Comparison of ENCODE assay signal across 8 mouse cellular contexts in the genomic region with DNA sequence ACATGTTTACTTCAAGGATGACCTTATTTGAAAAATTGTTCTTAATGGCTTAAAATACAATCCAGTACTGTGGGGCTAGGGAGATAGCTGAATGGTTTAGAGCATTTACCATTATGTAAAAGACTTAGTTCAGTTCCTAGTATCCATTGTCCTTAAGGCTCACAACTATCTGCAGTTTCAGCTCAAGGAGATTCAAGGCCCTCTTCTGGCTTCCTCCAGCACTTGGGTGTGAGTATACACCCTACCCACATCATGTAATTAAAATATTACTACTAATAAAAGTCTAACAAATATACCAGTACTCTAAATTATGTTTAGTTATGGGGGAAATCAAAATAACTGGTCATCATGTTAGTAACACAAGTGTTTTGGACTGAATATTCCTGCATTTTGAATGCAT. TPM values are rescaled to one million over a fixed set of nuclear protein-coding genes. Genes with fewer than 3 reads are reported as not detected.
DNase-seq lines count a peak whose midpoint lies in the region; ATAC-seq lines count a peak whose summit lies in the region.
"Had no signal": no experiment of that assay in that cellular context is flagged by ENCODE, and none has a peak within 500 bp of the region (broad histone marks: within the 10 kb centered on the region; RNA-seq: fewer than 3 reads in every experiment).

No protein-coding gene starts in this region.

- no peaks in the 10 kb centered on the region for H3K27me3 ChIP-seq in megakaryocyte, embryonic 14.5 days (replicated peaks)
- no peaks in the 10 kb centered on the region for H3K27me3 ChIP-seq in forebrain, embryonic 10.5 days (ENCODE audit: poor library complexity, severe bottlenecking)
- no peaks in the 10 kb centered on the region for H3K27me3 ChIP-seq in limb, embryonic 15.5 days

- H3K4me2 ChIP-seq in limb, embryonic 15.5 days = peak overlapping the region; percentile 84

- no peak overlapping the region for H3K9ac ChIP-seq in limb, embryonic 15.5 days

- H3K4me1 ChIP-seq in megakaryocyte, embryonic 14.5 days = peaks cover 33% of the 10 kb centered on the region
- peaks cover 27% of the 10 kb centered on the region for H3K4me1 ChIP-seq in forebrain, embryonic 10.5 days
- H3K4me1 ChIP-seq in limb, embryonic 15.5 days = peaks cover 6% of the 10 kb centered on the region

- no peak for ATAC-seq in megakaryocyte, adult 5-6 weeks (ENCODE audit: poor library complexity, severe bottlenecking)
- no peak for ATAC-seq in limb, embryonic 15.5 days (ENCODE audit: insufficient number of reproducible peaks, low FRiP score, low TSS enrichment, low read depth)
- ATAC-seq in inflammation-experienced regulatory T-cells, adult 6 months = no peak

- H3K27ac ChIP-seq in forebrain, embryonic 10.5 days = peak overlapping the region; percentile 97
- H3K27ac ChIP-seq in limb, embryonic 15.5 days = no peak overlapping the region

- intact Hi-C loops in left cerebral cortex, postnatal 25 days (cut with DNase I) = no loop called here

- H3K36me3 ChIP-seq in megakaryocyte, embryonic 14.5 days (replicated peaks; ENCODE audit: low read length) = peaks cover 45% of the 10 kb centered on the region
- H3K36me3 ChIP-seq in forebrain, embryonic 10.5 days (replicated peaks) = peaks cover 49% of the 10 kb centered on the region
- H3K36me3 ChIP-seq in limb, embryonic 15.5 days = peaks cover 15% of the 10 kb centered on the region

- DNase-seq in forebrain, embryonic 10.5 days (ENCODE audit: extremely low spot score, low spot score) = no peak
- DNase-seq in gastrocnemius, adult 8-10 months (ENCODE audit: low spot score in 2 of 2) = no peak
- DNase-seq in left cerebral cortex, postnatal 25 days (ENCODE audit: low spot score in 2 of 2) = no peak

- H3K4me3 ChIP-seq in megakaryocyte, embryonic 14.5 days (replicated peaks) = peak overlapping the region; percentile 100
- H3K4me3 ChIP-seq in forebrain, embryonic 10.5 days = peak overlapping the region; percentile 80
- H3K4me3 ChIP-seq in limb, embryonic 15.5 days = peak overlapping the region; percentile 64

- no peaks in the 10 kb centered on the region for H3K9me3 ChIP-seq in megakaryocyte, embryonic 14.5 days
- H3K9me3 ChIP-seq in forebrain, embryonic 10.5 days = no peaks in the 10 kb centered on the region
- H3K9me3 ChIP-seq in limb, embryonic 15.5 days = no peaks in the 10 kb centered on the region

RNA-seq across cellular contexts. Expression of a gene that starts 1.0 kb away (rescaled TPM):
- 4.4 and 5.1 TPM in 2 replicates for polyA plus RNA-seq in megakaryocyte, embryonic 14.5 days (2012; ENCODE audit: insufficient read depth, low replicate concordance)
- 9.6 and 11.1 TPM in 2 replicates for total RNA-seq in megakaryocyte, adult 5-6 weeks (2015)
- 5.4 and 9.9 TPM in 2 replicates for total RNA-seq in megakaryocyte, adult 5-6 weeks (2017)
- polyA plus RNA-seq in forebrain, embryonic 10.5 days (2016; fragmentation: Nextera tagmentation; extraction: Ambion mirVana) = 69.3 and 70.1 TPM in 2 replicates
- polyA plus RNA-seq in limb, embryonic 15.5 days (2015; fragmentation: Nextera tagmentation; extraction: Ambion mirVana) = 68.6 and 70.7 TPM in 2 replicates
- 10 to 100 TPM; 15.7 to 22.5 (median 16.8) TPM for polyA plus RNA-seq in inflammation-experienced regulatory T-cells, adult 6 months (2017; shearing (Covaris generic))
- total RNA-seq in gastrocnemius, adult 8-10 months (2022) = 1 to 10 TPM; 3.3 to 4.4 (median 4.3) TPM
- total RNA-seq in left cerebral cortex, postnatal 25 days (2021) = 10 to 100 TPM; 10.2 to 11.1 TPM

RNA-seq across cellular contexts. Expression of a gene that starts 1.2 kb away (rescaled TPM):
- polyA plus RNA-seq in megakaryocyte, embryonic 14.5 days (2012; ENCODE audit: insufficient read depth, low replicate concordance) = 5.2 TPM in 1 of 2 replicates, not detected in the other
- total RNA-seq in megakaryocyte, adult 5-6 weeks (2015) = 11.8 and 12.5 TPM in 2 replicates
- 4.4 and 8.7 TPM in 2 replicates for total RNA-seq in megakaryocyte, adult 5-6 weeks (2017)
- 26.6 and 27.4 TPM in 2 replicates for polyA plus RNA-seq in forebrain, embryonic 10.5 days (2016; fragmentation: Nextera tagmentation; extraction: Ambion mirVana)
- 14.4 and 17.4 TPM in 2 replicates for polyA plus RNA-seq in limb, embryonic 15.5 days (2015; fragmentation: Nextera tagmentation; extraction: Ambion mirVana)
- 10 to 100 TPM; 13.8 to 18.3 (median 18.1) TPM for polyA plus RNA-seq in inflammation-experienced regulatory T-cells, adult 6 months (2017; shearing (Covaris generic))
- 1 to 10 TPM; 6.5 to 8.4 (median 7.0) TPM for total RNA-seq in gastrocnemius, adult 8-10 months (2022)
- total RNA-seq in left cerebral cortex, postnatal 25 days (2021) = 10 to 100 TPM; 34.1 to 37.9 TPM

RNA-seq across cellular contexts. Expression of a gene that starts 15.3 kb away (rescaled TPM):
- 1.4 and 3.0 TPM in 2 replicates for polyA plus RNA-seq in megakaryocyte, embryonic 14.5 days (2012; ENCODE audit: insufficient read depth, low replicate concordance)
- 36.1 and 61.6 TPM in 2 replicates for total RNA-seq in megakaryocyte, adult 5-6 weeks (2015)
- 29.3 TPM in 2 replicates for total RNA-seq in megakaryocyte, adult 5-6 weeks (2017)
- 115 and 124 TPM in 2 replicates for polyA plus RNA-seq in forebrain, embryonic 10.5 days (2016; fragmentation: Nextera tagmentation; extraction: Ambion mirVana)
- polyA plus RNA-seq in limb, embryonic 15.5 days (2015; fragmentation: Nextera tagmentation; extraction: Ambion mirVana) = 56.0 and 65.7 TPM in 2 replicates
- polyA plus RNA-seq in inflammation-experienced regulatory T-cells, adult 6 months (2017; shearing (Covaris generic)) = 10 to 100 TPM; 36.4 to 83.3 (median 44.5) TPM
- total RNA-seq in gastrocnemius, adult 8-10 months (2022) = 1 to 10 TPM; 4.1 to 5.8 (median 4.5) TPM
- 1 to 10 TPM; 8.5 to 9.1 TPM for total RNA-seq in left cerebral cortex, postnatal 25 days (2021)

RNA-seq across cellular contexts. Expression of a gene that starts 30.0 kb away (rescaled TPM):
- 1.7 TPM in 1 of 2 replicates, not detected in the other for polyA plus RNA-seq in megakaryocyte, embryonic 14.5 days (2012; ENCODE audit: insufficient read depth, low replicate concordance)
- total RNA-seq in megakaryocyte, adult 5-6 weeks (2015) = 7.5 and 7.7 TPM in 2 replicates
- total RNA-seq in megakaryocyte, adult 5-6 weeks (2017) = 11.3 and 14.6 TPM in 2 replicates
- polyA plus RNA-seq in forebrain, embryonic 10.5 days (2016; fragmentation: Nextera tagmentation; extraction: Ambion mirVana) = 24.1 and 25.5 TPM in 2 replicates
- 24.7 and 25.6 TPM in 2 replicates for polyA plus RNA-seq in limb, embryonic 15.5 days (2015; fragmentation: Nextera tagmentation; extraction: Ambion mirVana)
- 10 to 100 TPM; 14.8 to 17.8 (median 17.7) TPM for polyA plus RNA-seq in inflammation-experienced regulatory T-cells, adult 6 months (2017; shearing (Covaris generic))
- 10 to 100 TPM in 3 of 4 experiments, 1 to 10 TPM in 1; 9.1 to 16.4 (median 13.7) TPM for total RNA-seq in gastrocnemius, adult 8-10 months (2022)
- total RNA-seq in left cerebral cortex, postnatal 25 days (2021) = 10 to 100 TPM; 20.4 to 22.5 TPM

RNA-seq across cellular contexts. Expression of a gene that starts 55.8 kb away (rescaled TPM):
- not detected in 2 replicates for polyA plus RNA-seq in megakaryocyte, embryonic 14.5 days (2012; ENCODE audit: insufficient read depth, low replicate concordance)
- total RNA-seq in megakaryocyte, adult 5-6 weeks (2015) = 0.04 and 0.05 TPM in 2 replicates
- 0.24 TPM in 1 of 2 replicates, not detected in the other for total RNA-seq in megakaryocyte, adult 5-6 weeks (2017)
- polyA plus RNA-seq in forebrain, embryonic 10.5 days (2016; fragmentation: Nextera tagmentation; extraction: Ambion mirVana) = 0.15 and 0.19 TPM in 2 replicates
- 0.04 and 0.06 TPM in 2 replicates for polyA plus RNA-seq in limb, embryonic 15.5 days (2015; fragmentation: Nextera tagmentation; extraction: Ambion mirVana)
- polyA plus RNA-seq in inflammation-experienced regulatory T-cells, adult 6 months (2017; shearing (Covaris generic)) = under 1 TPM in 2 of 3 experiments, not detected in 1; 0.12 to 0.16 TPM
- total RNA-seq in gastrocnemius, adult 8-10 months (2022) = not detected
- total RNA-seq in left cerebral cortex, postnatal 25 days (2021) = not detected
- total RNA-seq: layer of hippocampus, adult 8-10 months had no signal
